Mouse (Mus musculus) heart, embryonic 11.5 days (tissue): Measurements from ENCODE around the gene Akap4. TPM values are rescaled to one million over a fixed set of nuclear protein-coding genes. Genes with fewer than 3 reads are reported as not detected.

Experiments
- ATAC-seq: fragments of 200-750 bp; cut with Nextera tagmentation; replicated peaks from 2 replicates; pipeline ENCODE4 v1.8.0; 2017; ENCODE audit warnings: moderate library complexity; ENCODE audit not compliant: insufficient number of reproducible peaks, low FRiP score, low TSS enrichment
- H3K27ac ChIP-seq: fragments of 300-500 bp; sonication (generic); 2 replicates; pipeline ENCODE4 v1.5.1; 2014; ENCODE audit warnings: mild to moderate bottlenecking, low read depth, low read length
- H3K27me3 ChIP-seq: fragments of 300-500 bp; sonication (generic); 2 replicates; pipeline ENCODE4 v1.6.1; 2014; ENCODE audit warnings: mild to moderate bottlenecking, low read length, mixed read lengths; ENCODE audit not compliant: control insufficient read depth, insufficient read depth
- H3K36me3 ChIP-seq: fragments of 300-500 bp; sonication (generic); 2 replicates; pipeline ENCODE4 v1.6.1; 2014; ENCODE audit warnings: mild to moderate bottlenecking, low read length, moderate library complexity, mixed read lengths; ENCODE audit not compliant: control insufficient read depth, insufficient read depth
- H3K4me1 ChIP-seq: fragments of 300-500 bp; sonication (generic); 2 replicates; pipeline ENCODE4 v1.6.1; 2014; ENCODE audit warnings: low read length; ENCODE audit not compliant: control insufficient read depth, insufficient read depth
- H3K4me2 ChIP-seq: fragments of 300-500 bp; sonication (generic); 2 replicates; pipeline ENCODE4 v1.6.1; 2014; ENCODE audit warnings: mild to moderate bottlenecking, moderate library complexity
- H3K4me3 ChIP-seq: fragments of 300-500 bp; sonication (generic); 2 replicates; pipeline ENCODE4 v1.5.1; 2014; ENCODE audit warnings: low read depth, low read length
- H3K9ac ChIP-seq: fragments of 300-500 bp; sonication (generic); 2 replicates; pipeline ENCODE4 v1.6.1; 2014; ENCODE audit warnings: mild to moderate bottlenecking, low read depth, low read length, moderate library complexity
- H3K9me3 ChIP-seq: fragments of 300-500 bp; sonication (generic); replicated peaks from 2 replicates; pipeline ENCODE4 v1.6.1; 2016; ENCODE audit warnings: low read length; ENCODE audit not compliant: control insufficient read depth
- WGBS: fragments of 180-500 bp; shearing (Covaris S2); extraction: QIAGEN DNeasy Blood & Tissue Kit; methylation state at CpG from one replicate; pipeline ENCODE4 v1.1.7; 2014; ENCODE audit not compliant: insufficient replicate concordance; 5-methylcytosine and 5-hydroxymethylcytosine counted together
- polyA plus RNA-seq: library from polyadenylated mRNA; unstranded; fragments of >200 nt; fragmentation: Nextera tagmentation; extraction: Ambion mirVana; gene quantifications from 2 replicates; pipeline ENCODE4 v1.2.1, GENCODE M21; 2014

Akap4 gene
- polyA plus RNA-seq = 0.06 TPM in 1 of 2 replicates, not detected in the other

- no peaks in the 10 kb centered on the region for H3K27me3 ChIP-seq
- H3K4me1 ChIP-seq = no peaks in the 10 kb centered on the region
- no peak within 1 kb of the TSS for H3K4me2 ChIP-seq
- H3K36me3 ChIP-seq = no peaks in the 10 kb centered on the region
- ATAC-seq = no peak
- no peak within 1 kb of the TSS for H3K9ac ChIP-seq
- H3K27ac ChIP-seq = no peak within 1 kb of the TSS
- H3K4me3 ChIP-seq = no peak within 1 kb of the TSS
- H3K9me3 ChIP-seq = no peaks in the 10 kb centered on the region
- 78% methylated on average over 1 of the region's 1 CpGs for WGBS
These were observed at the start of gene Akap4 for GRCm38 (mm10) chrX:7067219-7067618. TSS of gene Akap4 (plus strand) at chrX:7067519.

GRCm38 (mm10) chrX:7041519-7041918 is 25.8 kb upstream of the Akap4 start, which contains the start of gene Ccnb3:
TSS of gene Ccnb3 (minus strand) at chrX:7041619.
- 89% methylated on average over 19 of the region's 19 CpGs for WGBS
- Histone ChIP-seq H3K9me3 (no peaks in the 10 kb centered on the region), H3K4me3 (no peak within 1 kb of the TSS), H3K4me2 (no peak within 1 kb of the TSS), H3K4me1 (no peaks in the 10 kb centered on the region), H3K9ac (no peak within 1 kb of the TSS), H3K27ac (no peak within 1 kb of the TSS), H3K27me3 (no peaks in the 10 kb centered on the region), H3K36me3 (no peaks in the 10 kb centered on the region)
- ATAC-seq = no peak

- H3K9ac ChIP-seq = no peak overlapping the region
- H3K4me2 ChIP-seq = no peak overlapping the region
- H3K36me3 ChIP-seq = no peaks in the 10 kb centered on the region
- no peaks in the 10 kb centered on the region for H3K27me3 ChIP-seq
- no peak for ATAC-seq
- H3K27ac ChIP-seq = no peak overlapping the region
- H3K4me3 ChIP-seq = no peak overlapping the region
- H3K9me3 ChIP-seq = no peaks in the 10 kb centered on the region
- H3K4me1 ChIP-seq = no peaks in the 10 kb centered on the region
These were observed 10.3 kb upstream of the Akap4 start for GRCm38 (mm10) chrX:7057056-7057455.

DNA sequence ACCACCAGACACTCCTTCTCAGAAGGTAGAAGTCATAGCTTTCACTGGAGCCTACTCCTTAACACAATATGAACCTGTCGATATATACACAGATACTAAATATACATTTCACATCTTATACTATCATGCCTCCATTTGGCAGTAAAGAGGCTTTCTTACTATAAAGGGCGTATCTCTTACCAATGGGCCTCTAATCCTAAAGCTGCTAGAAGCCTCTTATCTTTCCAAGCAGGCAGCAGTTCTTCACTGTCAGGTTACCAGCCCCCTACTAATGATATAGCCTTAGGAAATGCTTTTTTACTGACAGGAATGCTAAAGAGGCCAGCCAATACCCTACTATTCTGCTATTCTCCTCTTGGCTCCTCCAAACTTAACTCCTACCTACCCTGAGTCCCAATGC is 9.7 kb upstream of the Akap4 start:
- 52% methylated on average over 2 of the region's 2 CpGs for WGBS
- H3K4me1 ChIP-seq = no peaks in the 10 kb centered on the region
- no peak overlapping the region for H3K4me2 ChIP-seq
- no peaks in the 10 kb centered on the region for H3K36me3 ChIP-seq
- H3K4me3 ChIP-seq = no peak overlapping the region
- no peak for ATAC-seq
- no peaks in the 10 kb centered on the region for H3K27me3 ChIP-seq
- H3K9me3 ChIP-seq = no peaks in the 10 kb centered on the region
- H3K9ac ChIP-seq = no peak overlapping the region
- no peak overlapping the region for H3K27ac ChIP-seq

- H3K36me3 ChIP-seq = no peaks in the 10 kb centered on the region
- no peaks in the 10 kb centered on the region for H3K4me1 ChIP-seq
- no peak overlapping the region for H3K9ac ChIP-seq
- no peak overlapping the region for H3K4me3 ChIP-seq
- no peak overlapping the region for H3K27ac ChIP-seq
- no peaks in the 10 kb centered on the region for H3K27me3 ChIP-seq
- no peak overlapping the region for H3K4me2 ChIP-seq
- no peaks in the 10 kb centered on the region for H3K9me3 ChIP-seq
- ATAC-seq = no peak
These were observed 3.2 kb upstream of the Akap4 start for GRCm38 (mm10) chrX:7064109-7064508.

DNA sequence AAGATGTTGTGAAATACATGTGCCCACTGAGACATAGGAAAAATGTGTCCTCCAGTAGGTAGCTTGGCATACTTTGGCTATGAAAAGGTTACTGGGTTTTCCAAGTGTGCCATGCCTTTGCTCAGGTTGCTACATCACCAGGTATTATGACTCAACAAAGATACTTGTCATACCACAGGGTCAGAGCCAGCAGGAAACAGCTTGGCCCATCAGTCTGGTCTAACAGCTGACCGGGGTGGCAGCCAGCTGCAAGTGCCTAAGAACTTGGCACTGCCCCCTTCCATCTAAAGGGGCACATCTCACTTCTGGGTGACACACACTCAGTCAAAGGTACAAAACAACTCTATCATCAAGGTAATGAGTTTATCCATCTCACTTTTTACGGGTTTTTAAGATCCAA is 683 bp downstream of the Akap4 start:
- Histone ChIP-seq H3K36me3 (no peaks in the 10 kb centered on the region), H3K4me3 (no peak overlapping the region), H3K27ac (no peak overlapping the region), H3K4me1 (no peaks in the 10 kb centered on the region), H3K9me3 (no peaks in the 10 kb centered on the region), H3K9ac (no peak overlapping the region), H3K27me3 (no peaks in the 10 kb centered on the region), H3K4me2 (no peak overlapping the region)
- 69% methylated on average over 2 of the region's 2 CpGs for WGBS
- ATAC-seq = no peak

- 40% methylated on average over 6 of the region's 6 CpGs for WGBS
- Histone ChIP-seq H3K36me3 (no peaks in the 10 kb centered on the region), H3K27me3 (no peaks in the 10 kb centered on the region), H3K9me3 (no peaks in the 10 kb centered on the region), H3K4me1 (no peaks in the 10 kb centered on the region; the same call in 1 of the 2 replicates), H3K27ac (peak overlapping the region; percentile 70; the same call in 1 of the 2 replicates), H3K9ac (no peak overlapping the region), H3K4me3 (no peak overlapping the region), H3K4me2 (peak overlapping the region; percentile 16)
- no peak; the same call in 1 of the 2 replicates for ATAC-seq
These were observed 12.6 kb downstream of the Akap4 start for GRCm38 (mm10) chrX:7079820-7080429.

- Histone ChIP-seq H3K4me2 (no peak overlapping the region), H3K4me3 (no peak overlapping the region), H3K27ac (no peak overlapping the region), H3K27me3 (no peaks in the 10 kb centered on the region), H3K4me1 (no peaks in the 10 kb centered on the region; the same call in 1 of the 2 replicates), H3K9ac (no peak overlapping the region), H3K9me3 (no peaks in the 10 kb centered on the region), H3K36me3 (no peaks in the 10 kb centered on the region)
- WGBS = 86% methylated on average over 1 of the region's 1 CpGs
- no peak for ATAC-seq
These were observed 18.6 kb downstream of the Akap4 start for GRCm38 (mm10) chrX:7085878-7086277.

GRCm38 (mm10) chrX:7090323-7090722 is 23.0 kb downstream of the Akap4 start:
- Histone ChIP-seq H3K27me3 (no peaks in the 10 kb centered on the region), H3K27ac (peak overlapping the region; percentile 66), H3K9ac (no peak overlapping the region), H3K4me2 (no peak overlapping the region), H3K4me3 (no peak overlapping the region), H3K36me3 (no peaks in the 10 kb centered on the region), H3K9me3 (no peaks in the 10 kb centered on the region), H3K4me1 (no peaks in the 10 kb centered on the region)
- no peak for ATAC-seq
